Mouse (Mus musculus) activated CD4-positive, CD25-positive, alpha-beta regulatory T cell, adult 4 months (primary cell): Measurements from ENCODE around the gene Tacc3. TPM values are rescaled to one million over a fixed set of nuclear protein-coding genes. Genes with fewer than 3 reads are reported as not detected.

ENCODE experiments used
- ATAC-seq: one replicate; pipeline ENCODE4 v1.8.0; 2017
- polyA plus RNA-seq, 2 experiments: library from polyadenylated mRNA; unstranded; fragments of 100-300 nt; shearing (Covaris generic); gene quantifications; one replicate each; pipeline ENCODE4 v1.2.1; 2017

The Tacc3 gene
- polyA plus RNA-seq, 2 experiments from 2014 or later, result 51.6 to 56.2 TPM

DNA sequence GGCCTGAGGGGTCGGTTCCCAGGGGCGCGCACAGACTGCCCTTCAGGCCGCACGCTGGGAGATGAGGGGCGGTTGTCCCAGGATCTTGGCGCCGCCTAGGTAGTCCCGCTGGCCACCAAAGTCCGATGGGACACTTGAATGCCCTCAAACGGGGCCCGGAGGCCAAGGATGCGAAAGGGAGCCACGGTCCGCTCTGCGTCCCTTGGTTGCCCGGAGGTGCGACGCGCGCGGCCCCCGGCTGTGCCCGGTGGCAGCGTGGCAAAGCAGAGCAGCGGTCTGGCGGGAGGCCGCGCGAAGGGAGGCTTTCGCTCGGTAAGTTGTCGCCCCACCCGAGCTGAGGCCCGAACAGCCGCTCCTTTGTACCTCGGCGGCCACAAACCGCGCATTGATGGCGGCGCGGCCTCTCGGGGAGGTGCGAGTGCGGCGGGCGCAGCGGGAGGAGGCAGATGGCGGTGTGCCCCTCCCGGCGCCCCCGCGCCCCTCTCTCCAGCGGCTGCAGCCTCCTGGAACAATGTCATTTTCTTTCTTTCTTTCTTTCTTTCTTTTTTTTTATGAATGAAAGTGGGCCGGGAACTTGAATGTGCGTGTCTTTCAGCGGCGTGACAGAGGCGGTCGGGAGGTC, 65.2 kb downstream of the Tacc3 start:
- ATAC-seq, result no peak

DNA sequence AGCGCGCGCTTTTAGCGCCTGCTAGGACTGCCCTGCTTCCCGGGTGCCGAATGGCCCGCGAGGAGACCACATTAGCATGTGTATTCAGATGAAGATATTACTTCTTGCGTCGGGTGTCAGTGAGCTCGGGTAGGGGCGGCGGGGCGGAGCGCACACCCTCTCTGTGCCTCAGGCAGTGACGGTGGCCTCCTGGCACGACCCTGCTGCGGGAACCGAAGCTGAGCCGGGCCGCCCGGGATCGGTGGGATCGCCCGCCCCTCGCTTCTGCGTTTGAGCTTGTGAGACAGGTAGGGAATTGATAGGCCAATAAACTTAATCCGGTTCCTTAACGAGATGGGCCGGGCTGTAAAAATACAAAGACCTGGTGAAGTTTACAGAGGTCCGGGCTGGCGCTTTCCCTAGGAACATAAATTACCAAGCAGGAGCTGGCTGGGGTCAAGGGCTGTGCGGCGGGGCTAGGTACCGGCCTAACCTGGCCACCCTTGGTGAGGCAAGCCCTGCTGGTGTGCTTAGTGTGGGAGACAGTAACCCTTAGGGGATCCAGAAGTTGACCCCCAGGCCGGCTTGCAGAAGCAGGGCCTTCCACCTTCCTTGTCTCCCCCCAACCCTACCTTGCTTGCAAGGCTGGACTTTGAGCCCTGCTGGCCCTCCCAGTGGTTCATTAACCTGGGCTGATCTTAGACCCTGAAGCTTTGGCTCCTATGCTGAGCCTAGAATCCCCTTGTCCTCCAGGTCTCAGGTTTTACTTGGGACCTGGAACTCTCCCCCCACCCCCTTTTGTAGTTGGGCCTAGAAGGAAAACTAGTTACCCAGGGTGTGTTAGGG, 65.9 kb downstream of the Tacc3 start:
- no peak for ATAC-seq

DNA sequence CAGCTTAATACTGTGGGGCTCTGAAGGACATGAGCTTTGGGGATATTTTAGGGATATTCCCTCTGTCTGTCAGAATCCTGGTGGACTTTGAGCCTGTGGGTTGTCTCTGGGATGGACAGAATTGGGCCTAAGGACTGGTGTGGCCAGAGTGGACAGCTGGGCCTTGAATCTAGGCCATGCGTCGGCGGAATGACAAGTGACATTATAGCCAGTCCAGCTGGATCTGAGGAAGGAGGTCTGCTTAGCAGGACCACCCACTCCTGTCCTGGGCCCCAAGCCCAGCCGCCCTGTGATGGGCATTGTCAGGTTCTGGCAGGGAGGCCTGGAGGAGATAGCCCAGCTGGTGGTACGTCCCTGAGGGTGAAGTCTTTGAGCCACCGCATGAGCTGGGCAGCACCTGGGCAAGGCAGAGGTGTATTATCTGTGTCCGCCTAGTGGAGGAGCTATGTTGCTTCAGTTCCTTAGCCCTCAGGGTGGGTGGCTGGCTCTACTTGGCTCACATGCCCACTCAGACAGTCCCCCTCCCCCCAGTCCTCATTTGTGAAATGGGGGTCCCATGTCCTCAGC, 68.2 kb downstream of the Tacc3 start:
- no peak for ATAC-seq

DNA sequence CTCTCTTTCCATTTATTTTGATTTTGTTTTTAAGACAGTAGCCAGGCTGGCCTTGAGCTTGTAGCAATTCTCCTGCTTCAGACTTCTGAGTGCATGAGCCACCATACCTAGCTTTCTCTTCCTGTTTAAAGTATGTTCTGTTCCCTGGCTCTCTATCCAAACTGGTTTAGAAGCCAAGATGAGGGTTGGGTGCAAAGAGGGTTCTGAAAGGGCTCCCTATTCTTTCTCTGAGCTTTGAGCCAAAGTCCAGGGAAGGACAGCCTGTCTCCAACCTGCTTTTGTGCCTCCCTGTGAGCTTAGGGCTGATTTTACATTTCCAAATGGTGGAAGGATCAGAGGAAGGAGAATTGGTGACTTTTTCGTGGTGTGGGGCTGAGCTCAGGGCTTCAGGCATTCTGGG, 69.0 kb downstream of the Tacc3 start:
- no peak for ATAC-seq

Other genes with a start within 250 kb of the Tacc3 start
- not detected for gene Nkx1-1, start 224.2 kb upstream of the Tacc3 start, polyA plus RNA-seq
- 10 to 100 TPM; 23.2 to 28.0 TPM for gene Fam53a, start 28.5 kb upstream of the Tacc3 start, polyA plus RNA-seq
- under 1 TPM; 0.62 to 0.64 TPM for gene Gm9903, start 28.2 kb upstream of the Tacc3 start, polyA plus RNA-seq
- 100 to 1,000 TPM; 182 to 187 TPM for gene Slbp, start 5.6 kb upstream of the Tacc3 start, polyA plus RNA-seq
- 10 to 100 TPM; 26.9 to 27.1 TPM for gene Tmem129, start 288 bp downstream of the Tacc3 start, polyA plus RNA-seq
- gene Fgfr3, start 63.5 kb downstream of the Tacc3 start, polyA plus RNA-seq, result under 1 TPM in 1 of 2 experiments, not detected in 1; 0.11 TPM
- 10 to 100 TPM; 18.0 to 22.2 TPM for gene Letm1, start 124.7 kb downstream of the Tacc3 start, polyA plus RNA-seq
- 10 to 100 TPM; 17.2 to 17.8 TPM for gene Nsd2, start 162.6 kb downstream of the Tacc3 start, polyA plus RNA-seq